Mouse (Mus musculus) brain, adult 10 weeks (tissue): ENCODE measurements around the gene Ctsr. TPM values are rescaled to one million over a fixed set of nuclear protein-coding genes. Genes with fewer than 3 reads are reported as not detected.

Experiments
- polyA plus RNA-seq: library from polyadenylated mRNA; stranded (reverse); fragments of 350-450 nt; fragmentation: Illumina TruSeq; extraction: RNeasy Lipid Tissue Mini Kit (QIAGEN cat#74804); gene quantifications from one replicate; pipeline ENCODE4 v1.2.3, GENCODE M21; 2015; ENCODE audit warnings: low read depth, low replicate concordance

Gene Ctsr
- not detected for polyA plus RNA-seq

GRCm38 (mm10) chr13:61164156-61164555 lies at the start of gene Ctsr:
TSS of gene Ctsr (minus strand) at chr13:61164256.

GRCm38 (mm10) chr13:61203310-61203709 lies 39.3 kb upstream of the Ctsr start, which contains the start of gene Cts6:
TSS of gene Cts6 (minus strand) at chr13:61203410.

Other genes starting within 250 kb of the Ctsr start
- gene Gm49393, start 228.7 kb downstream of the Ctsr start, polyA plus RNA-seq = not detected
- gene Gm49391, start 227.7 kb downstream of the Ctsr start, polyA plus RNA-seq = 0.54 TPM
- gene Ctla2a, start 227.6 kb downstream of the Ctsr start, polyA plus RNA-seq = 12.0 TPM
- gene Tpbpa, start 222.3 kb downstream of the Ctsr start, polyA plus RNA-seq = not detected
- gene Ctsj, start 158.3 kb downstream of the Ctsr start, polyA plus RNA-seq = not detected
- gene Ctsq, start 123.6 kb downstream of the Ctsr start, polyA plus RNA-seq = not detected
- not detected for gene Cts6, start 39.2 kb upstream of the Ctsr start, polyA plus RNA-seq
- not detected for gene Cts8, start 91.1 kb upstream of the Ctsr start, polyA plus RNA-seq
- not detected for gene Gm49398, start 124.6 kb upstream of the Ctsr start, polyA plus RNA-seq
- gene Cts7, start 193.9 kb upstream of the Ctsr start, polyA plus RNA-seq = not detected